Mouse (Mus musculus) retina, postnatal 1 day (tissue): ENCODE results near the gene Pptc7.
"Not testable (repeated sequence)": the region's sequence is repeated elsewhere in the genome, so short reads cannot be mapped to it uniquely, and the experiment has no call there.

Experiments used
- DNase-seq: peaks from one replicate; pipeline ENCODE4 v3.0.0-alpha.2; 2012

The Pptc7 gene

GRCm38 (mm10) chr5:122302810-122303745 lies 18.9 kb downstream of the Pptc7 start:
- peak; percentile 26 for DNase-seq

GRCm38 (mm10) chr5:122303937-122304336 lies 19.8 kb downstream of the Pptc7 start:
- no peak for DNase-seq

- DNase-seq: no peak
Measured at GRCm38 (mm10) chr5:122304541-122304940, 20.4 kb downstream of the Pptc7 start.

GRCm38 (mm10) chr5:122305472-122305871 lies 21.3 kb downstream of the Pptc7 start:
- no peak for DNase-seq

- DNase-seq: no peak
Measured at GRCm38 (mm10) chr5:122306536-122306935, 22.4 kb downstream of the Pptc7 start.

GRCm38 (mm10) chr5:122310699-122311098 lies 26.5 kb downstream of the Pptc7 start:
- no peak for DNase-seq

- no peak for DNase-seq
Measured at GRCm38 (mm10) chr5:122311692-122312091, 27.5 kb downstream of the Pptc7 start.

GRCm38 (mm10) chr5:122312346-122312745 lies 28.2 kb downstream of the Pptc7 start:
- no peak for DNase-seq

- no peak for DNase-seq
Measured at GRCm38 (mm10) chr5:122312942-122313684, 28.9 kb downstream of the Pptc7 start.

- no peak for DNase-seq
Measured at GRCm38 (mm10) chr5:122314966-122315667, 31.0 kb downstream of the Pptc7 start.

- no peak for DNase-seq
Measured at GRCm38 (mm10) chr5:122317329-122318045, 33.3 kb downstream of the Pptc7 start.

GRCm38 (mm10) chr5:122318100-122318499 lies 33.9 kb downstream of the Pptc7 start:
- no peak for DNase-seq

GRCm38 (mm10) chr5:122318976-122319375 lies 34.8 kb downstream of the Pptc7 start:
- not testable (repeated sequence) for DNase-seq

- no peak for DNase-seq
Measured at GRCm38 (mm10) chr5:122319474-122320204, 35.5 kb downstream of the Pptc7 start.

- no peak for DNase-seq
Measured at GRCm38 (mm10) chr5:122320205-122320781, 36.1 kb downstream of the Pptc7 start.

- no peak for DNase-seq
Measured at GRCm38 (mm10) chr5:122323523-122323922, 39.4 kb downstream of the Pptc7 start.

- no peak for DNase-seq
Measured at GRCm38 (mm10) chr5:122324608-122325431, 40.7 kb downstream of the Pptc7 start.

- DNase-seq: no peak
Measured at GRCm38 (mm10) chr5:122325477-122325876, 41.3 kb downstream of the Pptc7 start.

- no peak for DNase-seq
Measured at GRCm38 (mm10) chr5:122327283-122327682, 43.1 kb downstream of the Pptc7 start.

GRCm38 (mm10) chr5:122330269-122330668 lies 46.1 kb downstream of the Pptc7 start:
- no peak for DNase-seq
